Mouse (Mus musculus) heart, postnatal 10 days (tissue): ENCODE data around the gene Plxna2. TPM values are rescaled to one million over a fixed set of nuclear protein-coding genes. Genes with fewer than 3 reads are reported as not detected.

Experiments used
- DNase-seq, 2 experiments: peaks; one replicate each; pipeline ENCODE4 v3.0.0; 2021
- intact Hi-C: fragments of 180-260 bp; cut with DNase I; formaldehyde crosslinking; loops from one replicate; pipeline ENCODE4 v1.15.1; 2025
- total RNA-seq, 2 experiments: library from RNA; stranded (reverse); gene quantifications; 2 replicates each; pipeline ENCODE4 v1.2.3; 2021

The Plxna2 gene
- total RNA-seq, 2 experiments from 2014 or later, result 25.5 to 34.6 TPM

- intact Hi-C loops, result loop anchor here (2.0 to 5.0 kb wide), 2 partner anchors 134 to 209 kb away; partner anchors contain the start of gene Plxna2
- peak; percentile 57 to 70 for DNase-seq
Observed at GRCm38 (mm10) chr1:194753168-194753567, 135.2 kb downstream of the Plxna2 start.

- intact Hi-C loops, result loop anchor here (2.0 kb wide), 1 partner anchor 61 kb away; no protein-coding TSS in a partner anchor
- peak in 1 of 2 experiments; percentile 24 for DNase-seq
Observed at GRCm38 (mm10) chr1:194756001-194756400, 138.0 kb downstream of the Plxna2 start.

- intact Hi-C loops, result loop anchor here (2.0 kb wide), 1 partner anchor 60 kb away; no protein-coding TSS in a partner anchor
- DNase-seq, result peak; percentile 53 to 56
Observed at GRCm38 (mm10) chr1:194756409-194756808, 138.4 kb downstream of the Plxna2 start.

- intact Hi-C loops, result loop anchor here (2.0 kb wide), 1 partner anchor 60 kb away; no protein-coding TSS in a partner anchor
- DNase-seq, result no peak
Observed at GRCm38 (mm10) chr1:194756863-194757262, 138.8 kb downstream of the Plxna2 start.

- intact Hi-C loops, result no loop called here
- peak; percentile 29 to 58 for DNase-seq
Observed at GRCm38 (mm10) chr1:194761432-194762212, 143.6 kb downstream of the Plxna2 start.

GRCm38 (mm10) chr1:194762896-194763295, 144.9 kb downstream of the Plxna2 start:
- intact Hi-C loops, result no loop called here
- no peak for DNase-seq

GRCm38 (mm10) chr1:194764951-194765350, 146.9 kb downstream of the Plxna2 start:
- intact Hi-C loops, result no loop called here
- DNase-seq, result no peak

GRCm38 (mm10) chr1:194768799-194769198, 150.8 kb downstream of the Plxna2 start:
- DNase-seq, result no peak
- intact Hi-C loops, result no loop called here

GRCm38 (mm10) chr1:194772053-194772452, 154.0 kb downstream of the Plxna2 start:
- DNase-seq, result no peak
- intact Hi-C loops, result no loop called here

GRCm38 (mm10) chr1:194773899-194774298, 155.9 kb downstream of the Plxna2 start:
- intact Hi-C loops, result no loop called here
- no peak for DNase-seq

GRCm38 (mm10) chr1:194774350-194774749, 156.3 kb downstream of the Plxna2 start:
- intact Hi-C loops, result no loop called here
- DNase-seq, result no peak

- no peak for DNase-seq
- intact Hi-C loops, result no loop called here
Observed at GRCm38 (mm10) chr1:194774754-194775153, 156.7 kb downstream of the Plxna2 start.

GRCm38 (mm10) chr1:194775656-194776374, 157.8 kb downstream of the Plxna2 start:
- no peak for DNase-seq
- intact Hi-C loops, result no loop called here

GRCm38 (mm10) chr1:194776510-194777244, 158.7 kb downstream of the Plxna2 start:
- intact Hi-C loops, result no loop called here
- DNase-seq, result no peak

GRCm38 (mm10) chr1:194777608-194778007, 159.6 kb downstream of the Plxna2 start:
- no peak for DNase-seq
- intact Hi-C loops, result no loop called here

- no peak for DNase-seq
- intact Hi-C loops, result no loop called here
Observed at GRCm38 (mm10) chr1:194780392-194780791, 162.4 kb downstream of the Plxna2 start.

- no peak for DNase-seq
- intact Hi-C loops, result no loop called here
Observed at GRCm38 (mm10) chr1:194780794-194781390, 162.9 kb downstream of the Plxna2 start.

GRCm38 (mm10) chr1:194781556-194781955, 163.5 kb downstream of the Plxna2 start:
- intact Hi-C loops, result no loop called here
- DNase-seq, result no peak

- DNase-seq, result no peak
- intact Hi-C loops, result no loop called here
Observed at GRCm38 (mm10) chr1:194782325-194782724, 164.3 kb downstream of the Plxna2 start.

GRCm38 (mm10) chr1:194787626-194788025, 169.6 kb downstream of the Plxna2 start:
- intact Hi-C loops, result no loop called here
- DNase-seq, result no peak
